Mouse (Mus musculus) left cerebral cortex, adult 18-20 months (tissue): Measurements from ENCODE around the gene Pear1. TPM values are rescaled to one million over a fixed set of nuclear protein-coding genes. Genes with fewer than 3 reads are reported as not detected.

Experiments used
- DNase-seq, 2 experiments: peaks; one replicate each; pipeline ENCODE4 v3.0.0; 2021 to 2022; ENCODE audit warnings: low spot score in 2 of 2, mixed read lengths in 1 of 2
- total RNA-seq, 2 experiments: library from RNA; stranded (reverse); gene quantifications; 2 replicates each; pipeline ENCODE4 v1.2.3; 2021

The Pear1 gene
- total RNA-seq, 2 experiments from 2014 or later: 7.0 to 7.5 TPM

GRCm38 (mm10) chr3:87811297-87811696, 12.8 kb downstream of the Pear1 start:
- DNase-seq: no peak

- DNase-seq: no peak
Observed at GRCm38 (mm10) chr3:87809322-87809962, 14.7 kb downstream of the Pear1 start.

GRCm38 (mm10) chr3:87804038-87804677, 19.9 kb downstream of the Pear1 start:
- DNase-seq: no peak

DNA sequence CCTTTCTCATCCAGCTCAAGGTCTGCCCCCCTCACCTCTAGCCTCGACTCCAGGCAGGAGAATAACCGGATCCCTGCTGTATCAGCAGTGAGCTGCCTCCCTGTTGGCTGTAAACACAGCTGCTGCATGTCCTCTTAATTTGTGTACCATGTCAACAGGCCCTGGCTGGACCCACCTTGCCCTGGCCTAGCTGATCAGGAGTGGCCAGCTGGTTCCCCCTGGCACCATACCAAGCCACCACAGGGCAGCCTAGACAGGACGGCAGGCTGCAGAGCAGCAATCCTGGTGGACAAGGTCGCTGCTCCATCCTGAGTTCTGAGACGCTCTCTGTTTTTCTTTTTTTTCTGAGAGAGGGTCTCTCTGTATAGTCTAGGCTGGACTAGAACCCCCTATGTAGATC, 22.4 kb downstream of the Pear1 start:
- no peak for DNase-seq

DNA sequence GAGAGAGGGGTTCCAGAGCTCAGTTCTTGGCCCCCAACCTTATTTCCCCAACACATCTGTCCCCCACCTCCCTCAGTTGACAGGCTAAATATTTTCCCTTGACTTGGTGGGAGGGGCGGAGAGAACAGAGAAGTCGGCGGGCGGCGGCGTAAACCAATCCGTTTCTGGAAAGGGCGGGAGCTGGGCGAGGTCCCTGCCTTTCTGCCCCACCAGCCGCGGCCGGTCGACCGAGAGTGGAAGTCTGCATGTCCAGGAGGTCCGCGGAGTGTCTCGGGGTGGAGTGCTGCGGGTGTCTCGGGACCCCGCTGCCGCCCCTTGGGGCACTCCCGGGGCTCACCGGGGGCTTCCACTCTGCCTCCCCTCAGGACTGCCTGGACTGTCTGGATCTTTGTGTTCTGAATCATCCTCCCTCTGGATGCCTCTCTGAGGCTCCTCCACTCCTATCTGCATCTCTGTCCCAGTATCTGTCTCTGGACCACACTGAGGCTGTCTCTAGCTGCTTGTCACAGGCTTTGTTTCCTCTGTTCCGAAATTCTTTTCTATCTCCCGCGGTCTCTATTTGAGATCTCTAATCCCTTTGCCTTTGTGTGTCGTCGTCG, 27.3 kb downstream of the Pear1 start, which contains the start of gene Insrr:
Insrr (plus strand) TSS at position 216 of the 599 bp plus-strand sequence.
- no peak for DNase-seq

DNA sequence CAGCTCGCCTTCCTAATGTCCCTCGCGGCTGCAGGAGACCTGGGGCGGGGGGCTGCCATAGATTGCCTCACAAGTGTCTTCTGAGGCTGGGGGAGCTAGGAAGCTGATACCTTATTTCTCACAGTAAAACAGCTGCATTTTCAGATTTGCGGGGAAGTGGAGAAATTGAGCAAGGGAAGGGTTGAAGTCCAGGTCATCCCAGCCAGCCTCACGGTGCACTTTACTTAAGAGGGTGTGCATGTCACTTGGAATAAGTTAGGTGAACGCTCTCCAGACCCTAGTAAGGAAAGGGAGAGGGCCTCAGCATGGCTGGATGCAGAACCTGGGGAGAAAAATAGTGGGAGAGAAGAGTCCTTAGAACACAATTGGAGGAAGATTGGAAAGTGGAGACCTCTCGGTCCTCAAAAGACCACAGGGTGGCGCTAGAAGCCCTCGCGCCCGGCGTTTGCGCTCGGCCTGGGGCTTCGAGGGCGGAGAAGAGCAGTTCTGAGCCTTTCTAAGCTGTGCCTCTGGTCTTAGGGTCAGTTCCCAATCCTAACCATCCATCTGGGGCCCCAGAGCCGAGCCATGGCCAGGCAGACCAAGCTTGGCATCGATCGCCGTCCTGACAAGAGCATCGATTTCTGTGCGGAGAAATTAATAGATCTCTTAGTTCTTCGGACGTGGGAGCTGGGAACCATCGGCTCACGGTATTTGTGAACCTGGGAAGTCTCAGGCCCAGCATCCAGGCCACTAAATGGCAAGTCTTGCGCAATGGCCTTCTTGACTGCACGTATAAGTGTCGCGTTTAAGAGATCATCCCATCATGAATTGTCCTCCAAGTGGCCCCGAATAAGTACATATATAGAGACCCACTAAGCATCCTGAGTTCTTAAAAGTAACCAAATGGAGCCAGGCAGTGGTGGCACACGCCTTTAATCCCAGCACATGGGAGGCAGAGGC, 28.5 kb downstream of the Pear1 start:
- DNase-seq: peak; percentile 25 to 45

- no peak for DNase-seq
Observed at GRCm38 (mm10) chr3:87794922-87795325, 29.2 kb downstream of the Pear1 start, which contains the start of gene Ntrk1. Gene Ntrk1, minus strand, starts transcription at chr3:87795162.

DNA sequence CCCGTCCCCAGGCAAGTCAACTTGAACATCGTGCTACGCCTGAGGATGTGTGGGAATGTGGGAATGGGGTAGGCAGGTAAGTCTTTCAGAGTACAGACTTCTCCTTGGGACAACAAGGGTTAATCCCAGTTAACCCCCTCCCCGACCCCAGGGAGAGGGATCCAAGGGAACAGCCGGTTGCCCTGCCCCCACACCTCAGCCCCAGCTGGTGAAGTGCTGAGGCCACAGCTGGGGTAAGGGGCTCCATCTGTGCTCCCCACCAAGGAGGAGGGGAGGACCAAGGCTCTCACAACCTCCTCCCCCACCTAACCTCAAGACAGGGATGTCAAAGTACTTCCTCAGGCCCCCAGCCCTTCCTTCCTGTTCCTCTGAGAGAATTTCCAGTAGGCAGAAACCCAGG, 34.3 kb downstream of the Pear1 start:
- DNase-seq: no peak

GRCm38 (mm10) chr3:87789248-87789647, 34.9 kb downstream of the Pear1 start:
- DNase-seq: no peak

DNA sequence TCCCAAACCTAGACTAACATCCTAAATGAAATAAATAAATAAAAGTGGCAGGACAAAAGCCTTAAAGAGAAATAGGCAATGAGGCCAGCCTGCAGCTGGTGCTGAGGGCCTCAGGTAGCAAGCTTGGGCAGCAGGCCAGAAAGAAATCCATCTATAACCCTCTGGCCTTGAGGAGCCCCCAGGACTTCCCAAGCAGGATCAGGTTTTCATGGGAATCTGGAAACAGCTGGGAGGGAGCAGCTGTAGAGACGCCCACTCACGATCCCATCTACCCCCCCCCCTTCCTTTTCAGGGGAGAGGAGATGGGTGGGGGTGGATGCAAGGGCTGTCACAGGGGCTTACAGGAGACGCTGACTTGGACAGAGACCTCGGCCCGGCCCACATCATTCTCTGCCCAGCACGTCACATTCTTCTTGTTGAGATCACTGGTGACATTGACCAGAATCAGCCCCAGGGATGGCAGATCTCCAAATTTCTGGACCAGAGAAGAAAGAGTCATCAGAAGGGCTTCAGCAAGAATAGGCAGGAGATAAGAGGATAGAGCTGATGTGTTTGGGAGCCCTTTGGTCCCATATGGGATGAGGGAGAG, 38.4 kb downstream of the Pear1 start:
- DNase-seq: no peak

- no peak for DNase-seq
Observed at GRCm38 (mm10) chr3:87785156-87785555, 39.0 kb downstream of the Pear1 start.

DNA sequence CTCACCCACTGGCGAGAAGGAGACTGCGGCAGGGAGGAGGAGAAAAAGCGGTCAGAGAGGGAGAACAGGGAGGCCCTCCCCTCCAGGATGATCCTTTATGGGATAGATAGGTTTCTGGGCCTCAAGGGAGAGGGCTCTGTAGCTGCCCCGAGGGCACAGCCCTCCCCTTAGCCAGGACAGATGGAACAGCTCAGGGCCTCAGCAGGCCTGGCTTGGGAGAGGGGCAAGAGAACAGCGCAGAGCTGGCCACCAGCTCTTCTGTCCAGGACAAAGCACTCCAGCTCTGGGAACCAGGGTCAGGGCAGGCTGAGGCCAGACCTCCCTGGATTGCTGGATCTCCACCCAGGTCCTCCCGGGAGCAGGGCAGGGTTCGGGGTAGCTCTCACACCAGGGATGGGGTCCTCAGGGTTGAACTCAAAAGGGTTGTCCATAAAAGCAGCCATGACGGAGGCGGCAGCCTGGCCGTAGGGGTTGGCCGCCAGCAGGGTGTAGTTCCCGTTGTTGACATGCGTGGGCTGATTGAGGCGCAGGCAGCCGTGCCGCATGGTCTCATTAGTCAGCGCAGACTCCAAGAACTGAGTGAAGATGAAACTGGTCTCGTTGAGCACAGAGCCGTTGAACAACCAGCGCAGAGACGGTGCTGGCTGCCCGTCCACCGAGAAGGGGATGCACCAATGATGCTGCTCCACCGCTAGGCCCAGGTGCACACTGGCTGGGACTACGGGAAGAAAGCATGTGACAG, 40.7 kb downstream of the Pear1 start:
- no peak for DNase-seq

DNA sequence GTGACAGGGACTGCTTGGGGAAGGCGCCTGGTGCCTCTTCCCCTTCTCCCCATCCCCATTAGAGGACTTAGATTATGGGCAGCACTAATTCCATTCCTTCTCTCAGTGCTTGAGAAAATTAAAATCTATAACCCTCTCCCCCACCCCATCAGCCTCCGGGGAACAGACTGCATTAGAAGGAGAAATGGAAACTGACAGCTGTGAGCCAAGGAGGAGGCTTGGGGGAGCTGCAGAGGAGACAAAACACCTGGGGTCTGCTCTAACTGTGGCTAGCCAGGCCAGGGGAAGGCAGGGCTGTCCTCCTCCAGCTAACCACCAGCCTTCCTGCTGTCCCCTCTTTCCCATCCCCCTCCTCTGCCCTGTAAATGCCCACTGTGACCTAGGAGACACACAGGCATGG, 45.0 kb downstream of the Pear1 start:
- no peak for DNase-seq

DNA sequence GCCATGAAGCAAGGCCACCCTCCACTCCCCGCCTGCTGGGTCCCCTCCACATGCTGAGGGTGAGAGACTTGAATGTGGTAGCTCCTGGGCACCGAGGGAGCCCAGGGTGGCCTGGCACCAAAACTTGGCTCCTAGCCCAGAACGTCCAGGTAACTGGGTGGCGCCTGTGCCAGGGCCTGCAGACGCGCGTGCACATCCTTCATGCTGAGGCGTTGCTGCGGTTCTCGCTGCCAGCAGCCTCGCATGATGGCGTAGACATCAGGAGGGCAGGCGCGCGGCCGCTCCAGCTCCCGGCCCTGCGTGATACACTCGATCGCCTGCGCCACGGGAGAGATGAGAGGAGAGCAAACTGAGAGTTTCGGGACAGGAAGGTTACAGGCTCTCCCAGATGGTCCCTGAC, 45.8 kb downstream of the Pear1 start:
- DNase-seq: no peak

GRCm38 (mm10) chr3:87771088-87771487, 53.0 kb downstream of the Pear1 start:
- DNase-seq: no peak

- DNase-seq: peak; percentile 36 to 48
Observed at GRCm38 (mm10) chr3:87770280-87770679, 53.8 kb downstream of the Pear1 start.

GRCm38 (mm10) chr3:87769506-87769905, 54.6 kb downstream of the Pear1 start:
- DNase-seq: no peak

- peak; percentile 27 for DNase-seq
Observed at GRCm38 (mm10) chr3:87768844-87769243, 55.3 kb downstream of the Pear1 start.

DNA sequence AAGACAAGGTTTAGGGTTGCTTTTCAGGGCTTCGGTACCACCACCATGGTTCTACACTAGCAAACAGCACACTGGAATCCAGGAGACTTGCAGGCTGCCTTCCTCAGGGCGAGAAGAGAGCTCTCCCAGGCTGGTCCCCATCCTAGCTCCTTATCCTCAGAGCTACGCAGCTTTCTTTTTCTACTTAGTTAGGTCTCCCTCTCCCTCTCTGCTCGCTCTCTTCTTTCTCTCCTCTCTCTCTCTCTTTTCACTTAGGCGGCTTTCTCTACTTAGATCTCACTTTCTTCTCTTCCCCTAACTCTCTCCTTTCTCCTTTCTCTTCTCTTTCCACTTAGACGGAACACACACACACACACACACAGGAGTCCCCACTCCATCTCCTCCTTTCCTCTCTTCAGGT, 55.7 kb downstream of the Pear1 start:
- DNase-seq: no peak

DNA sequence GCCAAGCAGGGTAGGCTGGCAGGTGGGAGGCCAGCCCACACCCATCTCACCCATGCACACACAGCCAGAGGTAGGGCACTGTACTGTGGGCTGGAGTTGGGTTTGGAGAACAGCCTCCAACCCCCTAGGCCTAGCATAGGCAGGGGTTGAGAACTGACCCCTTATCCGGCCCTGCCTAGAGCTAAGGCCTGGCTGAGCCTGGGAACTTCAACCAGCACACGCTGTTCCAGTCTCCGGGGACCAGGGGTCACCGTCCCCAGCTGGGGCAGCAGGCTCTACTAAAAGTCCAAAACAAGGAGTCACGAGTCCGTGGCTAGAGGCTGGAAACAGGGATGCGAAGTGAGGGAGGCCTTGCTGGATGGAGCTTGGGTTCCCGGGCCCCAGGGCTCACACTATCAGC, 56.3 kb downstream of the Pear1 start:
- no peak for DNase-seq
